Mouse (Mus musculus): Measurements from ENCODE around the gene Sipa1l2.

Gene Sipa1l2

DNA sequence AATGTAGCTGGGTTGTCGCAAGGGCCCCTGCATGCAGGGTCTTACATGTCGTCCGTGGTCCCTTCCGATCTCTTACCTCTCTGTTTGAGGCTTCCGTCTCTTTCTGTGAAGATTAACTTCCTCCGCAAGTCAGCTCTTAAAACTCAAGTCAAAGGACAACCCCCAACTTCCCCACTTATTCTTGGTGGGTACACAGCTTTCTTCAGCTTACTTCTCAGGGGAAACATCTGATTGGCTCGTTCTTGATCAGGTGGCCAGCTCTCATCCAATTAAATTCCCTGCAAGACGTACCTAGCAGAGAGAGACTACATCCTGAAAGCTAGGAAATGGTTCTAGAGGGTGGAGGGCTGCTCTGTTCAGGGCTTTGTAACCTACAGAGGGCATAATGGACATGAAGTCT is 178.3 kb downstream of the Sipa1l2 start:
- no peak for DNase-seq

DNA sequence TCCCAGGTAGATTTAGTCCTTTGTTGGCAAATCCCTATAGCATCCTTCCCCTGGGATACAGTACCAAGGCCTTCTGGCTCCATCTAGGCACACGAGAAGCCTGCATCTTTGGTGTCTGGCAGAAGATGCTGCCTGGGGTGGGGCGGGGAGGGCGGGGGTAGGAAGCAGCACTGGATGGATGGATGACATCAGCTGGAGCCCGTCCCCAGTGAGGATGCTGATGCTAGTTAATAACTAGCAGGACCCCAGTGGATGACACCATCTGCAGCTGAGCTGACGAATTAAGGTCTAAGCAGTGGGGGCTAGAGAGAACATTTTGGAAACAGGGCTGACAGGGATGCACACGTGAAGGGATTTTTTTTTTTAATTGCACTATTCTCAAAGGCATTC is 179.1 kb downstream of the Sipa1l2 start:
- DNase-seq: no peak

DNA sequence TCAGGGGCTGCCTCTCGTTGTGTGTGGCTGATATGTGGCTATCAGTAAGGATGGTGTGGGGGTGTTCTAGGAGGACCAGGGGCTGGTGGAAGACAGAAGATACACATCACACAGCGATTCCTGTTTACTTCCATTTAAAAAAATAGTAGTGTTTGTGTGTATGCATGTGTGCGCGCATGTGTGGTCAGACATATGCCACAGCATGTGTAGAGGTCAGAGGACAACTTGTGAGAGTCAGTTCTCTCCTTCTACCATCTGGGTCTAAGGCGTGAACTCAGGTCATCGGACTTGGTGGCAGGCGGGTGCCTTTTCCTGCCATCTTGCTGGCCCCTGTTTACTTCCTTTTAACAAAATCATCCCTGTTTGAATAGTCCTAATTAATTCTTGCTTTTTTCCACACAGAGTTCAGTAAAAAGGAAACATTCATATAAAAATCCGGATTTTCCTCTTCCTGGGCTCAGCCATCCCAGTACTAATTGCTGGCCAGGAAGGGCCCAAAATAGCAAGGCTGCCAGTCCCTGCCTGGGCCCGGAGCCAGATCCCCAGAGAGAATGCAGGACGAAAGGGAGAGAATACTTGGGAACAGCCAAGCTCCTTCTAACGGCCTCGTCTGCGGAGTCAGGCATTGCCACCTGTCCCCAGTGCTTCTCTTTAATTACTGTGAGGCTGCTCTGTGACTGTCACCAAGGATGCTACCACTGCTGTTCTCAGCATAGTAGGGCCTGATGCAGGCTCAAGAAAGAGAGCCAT is 179.7 kb downstream of the Sipa1l2 start:
- peak in 1 of 2 experiments; percentile 22 for DNase-seq

DNA sequence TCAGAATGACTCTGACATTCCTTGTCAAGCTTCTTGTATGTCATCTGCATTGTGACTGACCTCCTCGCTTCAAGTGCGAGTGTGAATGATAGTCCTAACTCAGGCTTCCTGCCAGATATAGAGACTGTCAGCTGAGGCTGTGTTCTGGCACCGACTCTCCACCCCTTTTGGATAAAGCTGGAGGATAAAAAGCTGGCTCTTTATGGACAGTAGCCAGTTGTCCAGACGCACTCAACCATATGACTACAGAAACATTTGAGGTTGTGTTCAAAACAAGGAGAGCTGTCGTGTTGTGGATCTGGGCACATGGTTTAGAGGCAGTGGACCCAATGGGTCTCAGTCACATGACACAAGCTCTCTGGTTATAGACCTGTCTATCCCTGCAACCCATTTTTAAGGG is 180.3 kb downstream of the Sipa1l2 start:
- DNase-seq: no peak

DNA sequence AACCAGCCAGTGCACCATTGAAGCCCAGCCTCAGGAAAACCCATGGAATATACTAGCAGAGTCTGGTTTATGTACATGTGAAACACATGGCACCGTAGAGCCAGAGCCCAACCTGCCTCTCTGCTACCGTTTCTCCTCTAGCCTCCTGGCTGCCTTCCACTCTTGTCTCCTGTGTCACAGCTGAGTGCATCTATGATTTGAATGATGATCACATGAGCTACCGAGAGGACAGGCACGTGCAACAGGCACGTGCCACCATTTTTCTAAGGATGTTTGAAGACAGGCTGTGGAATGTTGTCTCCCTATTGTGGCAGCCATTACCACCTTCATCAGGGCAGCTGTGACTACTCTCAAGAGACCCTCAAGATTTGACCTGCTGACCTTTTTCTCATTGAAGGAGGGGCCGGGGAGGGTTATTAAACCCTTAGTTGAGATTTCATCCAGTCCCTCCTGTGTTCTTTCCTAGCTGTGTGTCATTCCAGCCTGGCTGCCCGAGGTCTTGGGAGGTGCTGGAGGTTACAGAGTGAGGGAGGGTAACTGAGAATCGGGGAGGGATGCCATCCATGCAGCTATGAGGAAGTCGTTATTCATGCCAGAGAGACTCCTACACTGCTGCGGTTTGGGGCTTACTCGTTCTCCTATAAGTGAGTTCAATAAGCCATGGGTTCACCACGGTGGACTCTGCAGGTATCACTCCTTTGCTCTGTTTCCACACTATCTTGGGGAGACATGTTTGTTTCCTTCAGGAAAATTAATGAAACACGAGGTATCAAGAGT is 181.0 kb downstream of the Sipa1l2 start:
- DNase-seq: peak in 1 of 2 experiments; percentile 9

DNA sequence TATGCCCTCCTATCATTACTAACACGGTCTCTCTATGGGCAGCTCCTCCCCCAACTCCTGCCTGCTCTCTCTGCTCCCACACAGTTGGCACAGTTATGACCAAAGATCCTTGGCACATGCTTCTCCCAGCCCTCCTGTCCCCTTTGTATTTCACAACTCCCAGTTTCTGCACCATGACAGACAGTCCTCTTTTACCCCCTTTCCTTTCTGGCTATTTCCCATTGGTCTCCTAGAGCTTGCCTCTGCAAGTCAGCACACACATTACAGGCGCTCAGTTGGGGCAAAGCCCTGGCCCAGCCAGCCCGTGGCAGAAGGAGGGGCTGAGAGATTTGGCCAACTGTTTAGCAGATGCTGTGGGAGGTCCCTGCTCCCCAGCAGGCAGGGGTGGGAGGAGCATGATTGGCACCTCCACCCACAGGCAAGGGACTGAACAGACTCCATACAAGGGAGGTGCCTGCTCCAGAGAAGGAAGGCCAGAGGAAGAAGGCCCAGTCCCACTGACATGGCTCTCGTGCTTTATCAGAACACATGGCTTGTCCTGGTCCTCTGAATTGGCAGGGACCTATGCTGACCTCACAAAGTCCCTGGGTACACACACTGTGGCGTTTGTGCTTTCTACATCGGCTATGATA is 184.0 kb downstream of the Sipa1l2 start:
- DNase-seq: peak; percentile 38 to 47

DNA sequence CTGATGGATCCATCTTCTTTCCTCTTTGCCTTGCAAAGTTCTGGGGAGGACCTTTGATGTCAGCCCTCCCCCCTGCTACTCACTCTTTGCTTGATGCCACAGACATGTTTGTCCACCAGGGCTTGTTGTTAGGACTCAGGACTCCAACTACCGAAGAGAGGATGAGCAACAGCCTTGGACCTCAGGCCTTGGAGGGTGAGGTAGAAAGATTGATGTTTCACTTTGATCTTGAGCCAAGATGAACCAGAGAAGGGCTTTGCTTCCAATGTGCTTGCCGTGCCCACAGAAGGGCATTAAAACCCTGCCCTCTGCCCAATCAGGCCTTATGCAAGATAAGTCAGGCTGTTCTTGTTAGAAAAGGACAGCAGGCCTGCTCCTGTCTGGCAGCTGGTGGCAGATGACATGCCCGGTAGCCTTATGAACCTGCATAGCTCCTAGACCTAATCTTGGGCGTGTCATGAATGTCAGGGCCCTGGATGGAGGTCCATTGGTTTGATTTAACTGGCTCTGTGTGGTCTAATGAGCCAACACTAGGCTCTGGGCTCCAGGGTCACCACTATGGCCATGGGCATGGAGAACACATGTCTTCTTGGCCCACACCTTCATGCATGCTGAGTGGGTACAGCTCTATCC is 184.9 kb downstream of the Sipa1l2 start:
- no peak for DNase-seq

DNA sequence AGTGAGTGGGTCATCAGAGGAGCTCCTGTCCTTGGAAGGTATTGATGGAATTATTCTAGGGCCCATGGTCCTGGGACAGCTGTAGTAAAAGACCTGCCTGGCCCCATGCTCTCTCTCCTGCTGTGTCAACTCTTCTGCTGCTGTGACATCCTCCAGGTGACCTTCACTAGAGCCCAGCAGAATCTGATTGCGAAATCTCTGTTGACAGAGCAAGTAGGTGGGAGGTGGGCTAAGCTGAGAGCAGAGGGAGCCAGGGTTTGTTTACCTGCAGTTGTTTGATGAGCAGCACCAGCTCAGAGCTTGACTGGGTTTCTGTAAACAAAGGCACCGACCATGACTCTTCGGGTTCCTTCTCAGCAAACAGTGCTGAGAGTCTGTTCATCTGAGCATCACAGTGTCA is 187.9 kb downstream of the Sipa1l2 start:
- no peak for DNase-seq

DNA sequence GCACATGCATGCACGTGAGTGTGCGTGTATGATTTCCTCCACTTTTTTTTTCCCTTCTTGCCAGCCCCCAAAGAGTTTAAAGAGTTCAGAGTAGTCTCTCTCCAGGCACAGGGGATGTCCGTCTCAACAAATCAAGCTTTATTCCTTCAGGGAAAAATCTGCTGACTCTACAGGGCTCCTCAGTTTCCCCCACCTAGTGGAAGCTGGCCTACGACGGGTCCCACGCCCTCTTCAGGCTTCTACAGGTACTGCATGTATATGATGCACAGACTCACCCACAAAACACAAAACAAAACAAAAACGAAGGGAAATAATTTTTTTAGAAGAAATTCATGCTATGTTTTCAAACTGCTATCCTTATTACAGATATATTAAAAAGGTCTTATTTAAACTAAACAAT is 189.7 kb downstream of the Sipa1l2 start:
- no peak for DNase-seq

DNA sequence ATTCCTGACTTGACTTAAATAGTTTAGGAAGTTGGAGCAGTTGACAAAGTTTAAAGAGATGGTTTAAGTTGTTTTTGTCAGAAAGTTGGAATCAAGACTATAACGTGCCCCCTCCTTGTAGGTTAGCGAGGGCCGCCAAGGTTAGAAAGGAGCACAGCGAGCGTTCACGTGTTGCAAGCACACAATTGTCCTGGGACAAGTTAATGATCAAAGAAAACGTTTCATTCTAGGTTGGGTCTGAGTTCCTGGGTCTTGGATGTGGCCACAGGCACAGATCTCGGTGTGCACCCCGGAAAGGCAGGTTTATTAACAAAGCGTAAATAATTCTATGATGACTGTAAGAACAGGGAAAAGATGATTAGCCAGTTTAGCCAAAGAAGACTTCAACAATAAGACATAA is 190.5 kb downstream of the Sipa1l2 start:
- no peak for DNase-seq

DNA sequence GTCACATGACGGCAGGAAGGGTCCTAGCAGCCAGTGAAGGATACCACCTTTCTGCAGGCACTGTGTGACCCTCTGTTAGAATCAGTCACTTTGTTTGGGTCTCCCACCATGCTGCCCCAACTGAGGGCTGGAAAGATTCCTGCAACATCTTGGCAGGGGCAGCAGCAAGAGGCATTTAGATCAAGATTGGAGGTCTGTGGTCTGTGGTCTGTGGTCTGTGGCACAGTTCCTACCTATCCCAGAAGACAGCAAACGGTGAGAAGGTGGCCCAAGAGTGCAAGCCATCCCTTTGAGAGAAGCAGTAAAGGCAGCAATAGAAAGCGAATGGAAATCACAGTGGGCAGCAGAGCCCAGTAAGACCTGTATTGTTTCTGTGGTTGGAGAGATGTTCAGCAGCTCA is 191.9 kb downstream of the Sipa1l2 start:
- no peak for DNase-seq

DNA sequence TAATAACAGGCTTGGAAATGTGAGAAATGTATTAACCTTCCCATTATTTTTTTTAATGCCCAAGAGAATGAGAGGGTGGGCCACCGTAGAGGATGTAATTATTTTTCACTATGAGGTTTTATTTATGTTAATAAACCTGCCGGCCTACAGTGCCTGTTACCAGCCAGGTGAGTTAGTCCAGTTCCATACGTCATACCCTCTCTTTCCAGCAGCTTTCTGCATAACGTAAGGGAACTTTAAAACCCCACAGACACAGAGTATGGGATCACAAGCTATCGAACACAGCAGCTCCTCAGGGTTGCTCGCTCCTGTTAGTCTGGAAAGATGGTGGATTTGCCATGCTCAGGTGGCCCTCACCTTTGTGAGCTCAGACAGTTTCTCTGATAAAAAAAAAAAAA is 193.2 kb downstream of the Sipa1l2 start:
- no peak for DNase-seq

DNA sequence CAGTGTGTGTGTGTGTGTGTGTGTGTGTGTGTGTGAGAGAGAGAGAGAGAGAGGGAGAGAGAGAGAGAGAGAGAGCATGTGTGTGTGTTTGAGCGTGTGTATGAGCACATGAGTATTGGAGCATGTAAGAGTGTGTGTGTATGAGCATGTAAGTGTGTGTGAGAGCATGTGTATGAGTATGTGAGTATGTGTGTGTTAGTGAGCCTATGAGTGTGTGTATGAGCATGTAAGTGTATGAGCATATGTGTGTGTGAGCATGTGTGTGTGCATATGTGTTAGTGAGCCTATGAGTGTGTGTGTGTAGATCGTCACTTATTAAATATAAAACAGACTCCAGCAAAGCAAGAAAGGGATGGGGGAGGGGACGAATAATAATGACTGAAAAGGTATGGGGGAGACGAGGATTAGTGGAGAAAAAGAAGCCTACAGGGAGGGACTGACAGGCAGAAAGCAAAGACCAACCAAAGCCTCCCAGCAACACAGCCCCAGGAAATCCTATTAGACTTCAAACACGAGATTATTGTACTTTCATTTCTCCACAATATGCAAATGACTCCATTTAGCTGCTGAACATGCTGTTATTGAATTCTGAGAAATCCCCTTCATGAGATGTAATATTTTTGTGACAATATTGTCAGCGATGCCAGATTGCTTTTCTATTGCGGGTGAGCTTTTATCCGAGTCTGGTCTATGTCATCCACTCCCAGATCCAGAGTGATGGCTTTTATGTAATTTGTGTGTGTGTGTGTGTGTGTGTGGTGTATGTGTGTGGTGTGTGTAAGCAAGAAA is 193.8 kb downstream of the Sipa1l2 start:
- no peak for DNase-seq

DNA sequence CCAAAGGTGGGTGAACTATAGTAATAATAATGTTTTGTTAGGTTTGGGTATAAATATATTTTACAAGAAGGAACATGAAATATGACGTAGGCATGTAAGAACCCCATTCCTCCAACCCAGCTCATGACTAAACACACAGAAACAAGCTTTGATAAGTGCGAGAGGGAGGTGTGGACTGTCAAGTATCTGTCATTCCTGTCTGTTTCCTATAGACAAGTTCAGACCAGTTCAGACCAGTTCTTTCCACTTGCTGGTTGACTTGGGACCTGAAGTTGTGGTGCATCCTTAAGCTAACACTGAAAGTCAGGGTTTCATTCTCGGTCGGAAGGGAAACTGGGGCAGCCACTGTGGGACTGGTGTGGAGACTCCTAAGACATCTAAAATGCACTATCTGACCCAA is 197.0 kb downstream of the Sipa1l2 start:
- no peak for DNase-seq

DNA sequence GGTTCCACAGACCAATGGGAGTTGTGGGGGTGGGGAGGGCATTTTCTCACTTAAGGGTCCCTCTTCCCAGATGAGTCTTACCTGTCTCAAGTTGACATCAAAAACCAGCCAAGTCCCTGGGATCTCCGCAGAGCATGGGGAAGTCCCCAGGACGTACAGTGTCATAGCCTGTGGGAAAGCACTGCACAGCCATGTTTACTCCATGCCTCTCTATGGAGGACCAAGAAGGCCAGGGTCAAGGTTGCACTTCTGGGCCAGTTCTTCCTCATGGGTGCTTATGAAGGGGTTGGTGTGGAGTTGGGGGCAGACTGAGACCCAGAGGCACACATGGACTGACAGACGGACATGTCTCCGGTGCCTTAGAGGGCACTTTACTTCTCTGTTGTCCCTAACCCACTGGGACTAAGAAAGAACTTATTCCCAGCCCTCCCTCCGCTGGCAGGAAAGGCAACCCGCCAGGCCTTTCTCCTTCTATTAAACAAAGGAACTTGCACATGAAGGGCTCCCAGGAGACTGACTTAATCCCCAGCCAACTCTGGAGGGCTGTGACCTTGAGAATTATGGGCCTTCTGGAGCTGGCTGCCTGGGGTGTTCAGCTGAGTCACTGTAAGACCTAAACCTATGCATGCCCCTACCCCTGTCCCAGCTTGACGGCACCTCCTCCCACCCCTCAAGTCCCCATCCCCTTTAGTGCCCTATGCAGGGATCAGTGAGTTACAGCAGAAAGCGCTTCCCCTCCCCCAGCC is 199.9 kb downstream of the Sipa1l2 start:
- DNase-seq: peak; percentile 59 to 63

DNA sequence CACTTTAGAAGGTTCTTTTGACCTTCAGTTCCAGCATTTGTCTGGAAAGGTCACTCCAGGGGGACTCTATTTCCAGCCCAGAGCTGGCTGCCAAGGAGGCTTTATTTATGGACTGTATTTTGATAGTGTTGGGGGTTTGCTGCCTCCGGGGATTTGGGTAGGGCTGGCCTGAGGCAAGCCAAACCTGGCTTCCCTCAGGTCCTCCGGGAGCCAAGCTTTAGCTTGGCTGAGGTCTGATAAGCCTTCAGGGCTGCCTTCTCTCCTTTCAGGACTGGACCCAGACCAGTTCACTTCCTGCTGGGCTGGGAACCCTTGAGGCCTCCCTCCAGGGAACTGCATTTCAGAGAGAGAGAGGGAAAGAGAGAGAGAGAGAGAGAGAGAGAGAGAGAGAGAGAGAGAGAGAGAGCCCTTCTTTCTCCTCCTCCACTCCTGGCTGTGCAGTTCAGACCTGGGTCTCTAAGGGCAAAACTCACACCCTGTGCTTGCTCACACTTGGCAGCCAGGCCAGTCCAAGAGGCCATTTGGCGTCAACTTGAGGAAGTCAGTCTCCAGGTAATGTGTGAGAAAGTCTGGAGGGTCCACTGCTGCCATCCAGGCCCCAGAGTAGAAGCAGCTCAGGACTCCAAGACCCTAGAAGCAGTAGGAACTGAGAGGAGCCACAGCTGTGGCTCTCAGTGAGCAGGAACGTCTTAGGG is 201.1 kb downstream of the Sipa1l2 start:
- peak in 1 of 2 experiments; percentile 13 for DNase-seq
